Mouse (Mus musculus) intestine, embryonic 16.5 days (tissue): ENCODE data around the gene Trappc3l. TPM values are rescaled to one million over a fixed set of nuclear protein-coding genes. Genes with fewer than 3 reads are reported as not detected.
"Not testable (repeated sequence)": the region's sequence is repeated elsewhere in the genome, so short reads cannot be mapped to it uniquely, and the experiment has no call there.

Source experiments
- ATAC-seq: fragments of 200-750 bp; cut with Nextera tagmentation; 2 replicates; pipeline ENCODE4 v1.8.0; 2017; ENCODE audit warnings: moderate TSS enrichment, moderate library complexity
- H3K27ac ChIP-seq: fragments of 300-500 bp; sonication (generic); 2 replicates; pipeline ENCODE4 v1.5.1; 2014; ENCODE audit warnings: mild to moderate bottlenecking, low read length
- H3K27me3 ChIP-seq: fragments of 300-500 bp; sonication (generic); replicated peaks from 2 replicates; pipeline ENCODE4 v1.6.1; 2014; ENCODE audit warnings: low read length, control low read depth, mixed read lengths; ENCODE audit not compliant: control insufficient read depth, insufficient read depth
- H3K36me3 ChIP-seq: fragments of 300-500 bp; sonication (generic); 2 replicates; pipeline ENCODE4 v1.6.1; 2014; ENCODE audit warnings: low read length, control low read depth; ENCODE audit not compliant: control insufficient read depth, insufficient read depth
- H3K4me1 ChIP-seq: fragments of 300-500 bp; sonication (generic); 2 replicates; pipeline ENCODE4 v1.6.1; 2014; ENCODE audit warnings: low read length, control low read depth, mixed read lengths; ENCODE audit not compliant: control insufficient read depth, insufficient read depth
- H3K4me2 ChIP-seq: fragments of 300-500 bp; sonication (generic); 2 replicates; pipeline ENCODE4 v1.6.1; 2014; ENCODE audit warnings: low read depth, low read length, control low read depth
- H3K4me3 ChIP-seq: fragments of 300-500 bp; sonication (generic); 2 replicates; pipeline ENCODE4 v1.5.1; 2014; ENCODE audit warnings: mild to moderate bottlenecking, low read length
- H3K9ac ChIP-seq: fragments of 300-500 bp; sonication (generic); 2 replicates; pipeline ENCODE4 v1.6.1; 2014; ENCODE audit warnings: low read depth, low read length
- H3K9me3 ChIP-seq: fragments of 300-500 bp; sonication (generic); 2 replicates; pipeline ENCODE4 v1.6.1; 2016; ENCODE audit warnings: low read length, control low read depth; ENCODE audit not compliant: control insufficient read depth
- WGBS: fragments of 180-500 bp; shearing (Covaris S2); extraction: QIAGEN DNeasy Blood & Tissue Kit; methylation state at CpG from one replicate; pipeline ENCODE4 v1.1.7; 2014; 5-methylcytosine and 5-hydroxymethylcytosine counted together
- polyA plus RNA-seq: library from polyadenylated mRNA; unstranded; fragments of >200 nt; fragmentation: Nextera tagmentation; extraction: Ambion mirVana; gene quantifications from 2 replicates; pipeline ENCODE4 v1.2.1, GENCODE M21; 2015

The Trappc3l gene
- not detected in 2 replicates for polyA plus RNA-seq

DNA sequence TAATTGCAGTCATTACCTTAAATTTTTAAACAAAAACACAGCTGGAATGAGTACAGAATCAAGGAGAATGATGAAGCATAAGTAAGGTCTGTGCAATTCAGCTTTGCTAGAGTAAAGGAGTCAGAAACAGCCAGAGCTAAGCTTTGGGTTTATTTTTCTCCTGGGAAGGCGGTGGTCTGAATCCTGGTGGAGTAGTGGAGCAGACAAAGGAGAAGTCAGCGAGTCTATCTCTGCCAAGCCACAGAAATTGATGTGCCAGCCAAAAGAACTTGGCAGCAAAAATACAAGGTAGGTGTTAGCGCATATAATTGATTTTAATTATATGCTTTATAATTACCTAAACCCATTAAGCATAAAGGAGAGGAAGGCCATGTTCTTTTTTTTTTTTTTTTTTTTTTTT is at the start of gene Trappc3l:
Trappc3l (plus strand) TSS at position 197 of the 400 bp plus-strand sequence.
- ATAC-seq = no peak
- no peaks in the 10 kb centered on the region for H3K27me3 ChIP-seq
- no peak within 1 kb of the TSS for H3K4me3 ChIP-seq
- peaks cover 3% of the 10 kb centered on the region; the same call in 1 of the 2 replicates for H3K4me1 ChIP-seq
- no peak within 1 kb of the TSS for H3K4me2 ChIP-seq
- no peaks in the 10 kb centered on the region for H3K36me3 ChIP-seq
- H3K27ac ChIP-seq = no peak within 1 kb of the TSS
- WGBS = 73% methylated on average over 3 of the region's 3 CpGs
- no peaks in the 10 kb centered on the region for H3K9me3 ChIP-seq
- H3K9ac ChIP-seq = no peak within 1 kb of the TSS

DNA sequence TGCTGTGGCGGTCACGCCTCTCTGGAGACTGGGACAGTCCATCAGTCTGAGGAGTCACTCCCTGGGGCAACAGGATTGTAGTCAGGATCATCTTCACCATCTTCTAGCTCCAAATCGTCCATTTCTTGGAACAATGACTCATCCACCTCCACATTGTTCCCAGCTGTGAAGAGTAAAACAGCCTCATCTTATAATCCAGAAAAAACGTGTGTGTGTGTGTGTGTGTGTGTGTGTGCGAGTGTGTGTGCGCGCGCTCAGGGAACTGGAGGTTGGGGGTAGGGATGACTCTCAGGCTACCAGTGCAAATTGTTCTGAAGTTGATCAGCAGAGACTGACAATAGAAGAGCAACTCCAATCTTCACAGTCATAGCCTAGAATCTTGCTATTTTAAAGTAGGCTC is 40.7 kb upstream of the Trappc3l start:
- H3K9ac ChIP-seq, H3K27me3 ChIP-seq, H3K4me3 ChIP-seq, ATAC-seq, H3K4me2 ChIP-seq, H3K9me3 ChIP-seq, H3K4me1 ChIP-seq, H3K27ac ChIP-seq: not testable (repeated sequence)
- 90% methylated on average over 6 of the region's 8 CpGs for WGBS
- peaks cover 17% of the 10 kb centered on the region for H3K36me3 ChIP-seq

DNA sequence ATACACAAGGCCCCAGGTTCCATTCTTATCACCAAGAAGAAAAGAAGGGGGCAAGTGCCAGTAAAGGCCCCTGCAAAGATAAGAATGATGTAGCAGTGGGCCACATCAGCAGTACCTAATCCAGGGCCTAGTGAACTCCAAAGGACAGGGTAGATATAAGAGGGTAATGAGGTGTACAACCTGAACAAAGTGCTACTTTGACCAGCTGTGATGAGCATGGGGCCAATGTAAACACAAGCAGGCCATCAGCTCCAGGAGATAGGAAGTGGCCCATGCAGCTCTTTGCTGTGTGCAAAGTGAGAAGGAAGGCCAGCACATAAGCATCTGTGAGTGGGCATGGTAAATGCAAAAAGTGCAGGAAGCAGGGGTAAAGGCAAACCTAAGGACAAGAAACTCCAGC is 39.0 kb upstream of the Trappc3l start:
- peak; percentile 63; the same call in 1 of the 2 replicates for ATAC-seq
- H3K4me2 ChIP-seq = no peak overlapping the region
- no peaks in the 10 kb centered on the region for H3K4me1 ChIP-seq
- no peaks in the 10 kb centered on the region for H3K27me3 ChIP-seq
- H3K27ac ChIP-seq = no peak overlapping the region
- no peak overlapping the region for H3K4me3 ChIP-seq
- no peaks in the 10 kb centered on the region for H3K9me3 ChIP-seq
- no peak overlapping the region for H3K9ac ChIP-seq
- peaks cover 14% of the 10 kb centered on the region for H3K36me3 ChIP-seq

DNA sequence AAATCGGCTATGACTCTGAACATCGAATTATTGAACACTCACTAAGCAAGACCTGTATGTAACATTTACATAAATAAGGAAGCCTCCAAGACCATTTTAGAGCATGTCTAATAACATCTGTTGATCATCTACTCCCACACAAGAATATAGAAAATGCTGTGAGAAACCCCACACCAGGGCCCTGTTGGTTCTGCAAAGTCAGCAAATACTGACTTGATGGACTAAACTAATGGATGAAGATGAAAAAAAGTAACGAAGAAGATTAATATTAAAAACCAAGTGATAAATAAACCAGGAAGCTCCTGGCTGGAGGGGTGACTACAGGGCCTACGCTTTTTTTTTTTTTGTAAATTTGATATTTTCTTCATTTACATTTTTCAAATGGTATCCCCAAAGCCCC is 24.8 kb upstream of the Trappc3l start:
- Histone ChIP-seq H3K9me3 (no peaks in the 10 kb centered on the region), H3K27me3 (no peaks in the 10 kb centered on the region), H3K9ac (no peak overlapping the region), H3K4me3 (no peak overlapping the region), H3K4me2 (no peak overlapping the region), H3K36me3 (no peaks in the 10 kb centered on the region; the same call in 1 of the 2 replicates), H3K27ac (no peak overlapping the region), H3K4me1 (peaks cover 4% of the 10 kb centered on the region; the same call in 1 of the 2 replicates)
- WGBS = 96% methylated on average over 4 of the region's 4 CpGs
- ATAC-seq = no peak

DNA sequence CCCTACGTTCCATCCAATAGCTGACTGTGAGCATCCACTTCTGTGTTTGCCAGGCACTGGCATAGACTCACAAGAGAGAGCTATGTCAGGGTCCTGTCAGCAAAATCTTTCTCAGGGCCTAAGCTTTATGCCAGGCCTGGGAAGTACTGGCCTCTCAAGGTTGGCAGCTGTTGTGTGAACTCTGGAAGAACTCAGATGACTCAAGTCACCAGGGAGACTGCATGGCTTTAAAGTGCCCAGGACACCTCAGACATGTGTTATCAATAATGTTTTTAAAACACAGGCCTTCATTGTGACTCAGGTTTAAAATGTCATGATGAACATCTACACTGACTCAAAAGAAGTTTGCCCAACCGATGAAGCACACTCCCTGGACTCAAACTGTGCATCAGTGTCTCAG is 24.2 kb upstream of the Trappc3l start:
- Histone ChIP-seq H3K36me3 (no peaks in the 10 kb centered on the region; the same call in 1 of the 2 replicates), H3K4me3 (no peak overlapping the region), H3K4me2 (no peak overlapping the region), H3K9ac (no peak overlapping the region), H3K4me1 (peaks cover 7% of the 10 kb centered on the region), H3K9me3 (no peaks in the 10 kb centered on the region), H3K27me3 (no peaks in the 10 kb centered on the region), H3K27ac (no peak overlapping the region)
- WGBS = 89% methylated on average over 2 of the region's 2 CpGs
- ATAC-seq = no peak

DNA sequence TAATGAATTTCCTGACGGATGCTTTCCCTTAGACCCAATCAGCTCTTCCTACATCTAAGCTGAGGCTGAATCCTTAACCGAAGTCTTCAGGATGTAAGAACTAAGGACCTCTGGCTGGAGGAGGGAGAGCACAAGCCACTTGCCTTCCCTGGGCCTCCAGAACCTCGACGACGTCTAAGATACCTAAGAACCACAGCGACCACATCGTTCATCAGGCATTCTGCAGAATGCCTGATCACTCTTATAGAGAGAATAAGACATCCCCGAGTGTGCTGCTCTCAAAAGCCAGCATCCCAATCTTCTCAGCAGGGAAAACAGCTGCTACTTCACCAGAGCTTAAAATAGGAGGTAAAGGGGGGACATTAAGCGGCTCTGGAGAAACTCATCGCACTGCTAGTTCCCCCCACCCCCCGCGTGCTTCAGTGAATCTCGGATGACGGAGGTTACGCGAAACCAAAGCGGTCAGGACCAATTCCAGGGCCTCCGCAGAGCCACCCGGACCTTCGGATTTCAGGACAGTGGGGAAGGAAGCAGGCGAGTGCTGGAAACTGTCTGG is 18.6 kb upstream of the Trappc3l start:
- peak overlapping the region; percentile 74 for H3K4me2 ChIP-seq
- ATAC-seq = no peak
- WGBS = under 1% methylated on average over 21 of the region's 21 CpGs
- H3K9ac ChIP-seq = peak overlapping the region; percentile 87
- peak overlapping the region; percentile 76 for H3K4me3 ChIP-seq
- H3K27ac ChIP-seq = peak overlapping the region; percentile 94
- peaks cover 13% of the 10 kb centered on the region for H3K4me1 ChIP-seq
- no peaks in the 10 kb centered on the region for H3K36me3 ChIP-seq
- no peaks in the 10 kb centered on the region for H3K9me3 ChIP-seq
- H3K27me3 ChIP-seq = no peaks in the 10 kb centered on the region

DNA sequence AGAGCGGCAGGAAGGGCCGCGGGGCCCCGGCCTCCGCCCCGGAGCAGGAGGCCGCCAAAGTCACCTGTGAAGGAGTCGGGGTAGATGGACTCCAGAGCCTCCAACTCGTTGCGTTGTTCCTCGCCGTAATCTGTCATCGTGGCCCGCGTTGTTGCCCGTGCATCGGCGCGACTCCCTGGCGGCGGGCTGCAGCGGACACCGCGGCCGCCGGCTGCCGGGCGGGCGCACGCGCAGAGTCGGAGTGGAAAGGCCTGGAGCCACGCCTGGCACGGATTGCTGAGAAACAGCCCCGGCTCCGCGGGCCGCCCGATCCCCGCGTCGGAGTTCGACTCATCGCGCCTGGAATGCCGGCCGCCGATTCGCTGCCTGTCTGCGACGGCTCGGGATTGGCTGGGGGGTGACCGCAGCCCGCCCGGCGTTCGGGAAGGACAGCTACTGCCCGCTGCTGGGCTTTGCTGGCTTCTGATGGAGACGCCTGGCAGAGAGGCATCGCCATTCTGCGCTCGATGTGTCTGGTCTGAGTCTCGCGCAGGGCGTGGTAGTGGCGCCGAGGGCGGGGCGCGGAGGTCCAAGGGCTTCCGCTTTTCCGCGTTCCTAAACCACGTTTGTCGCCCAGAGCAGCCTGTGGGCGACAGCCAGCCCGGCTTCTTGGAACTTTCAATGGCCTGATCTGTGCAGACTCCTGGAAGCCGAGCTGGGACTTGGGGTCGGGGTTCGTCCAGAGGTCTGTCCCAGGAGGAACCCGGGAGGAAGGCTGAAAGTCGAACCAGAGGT is 17.9 kb upstream of the Trappc3l start, which contains the start of gene Rwdd1:
Rwdd1 (minus strand) TSS at position 323 of the 774 bp plus-strand sequence.
- Histone ChIP-seq H3K4me2 (peak within 1 kb of the TSS; percentile 74), H3K36me3 (no peaks in the 10 kb centered on the region), H3K27ac (peak within 1 kb of the TSS; percentile 94), H3K4me1 (peaks cover 13% of the 10 kb centered on the region), H3K9ac (peak within 1 kb of the TSS; percentile 87), H3K9me3 (no peaks in the 10 kb centered on the region), H3K4me3 (peak within 1 kb of the TSS; percentile 76), H3K27me3 (no peaks in the 10 kb centered on the region)
- peak; percentile 100 for ATAC-seq
- WGBS = under 1% methylated on average over 82 of the region's 82 CpGs

DNA sequence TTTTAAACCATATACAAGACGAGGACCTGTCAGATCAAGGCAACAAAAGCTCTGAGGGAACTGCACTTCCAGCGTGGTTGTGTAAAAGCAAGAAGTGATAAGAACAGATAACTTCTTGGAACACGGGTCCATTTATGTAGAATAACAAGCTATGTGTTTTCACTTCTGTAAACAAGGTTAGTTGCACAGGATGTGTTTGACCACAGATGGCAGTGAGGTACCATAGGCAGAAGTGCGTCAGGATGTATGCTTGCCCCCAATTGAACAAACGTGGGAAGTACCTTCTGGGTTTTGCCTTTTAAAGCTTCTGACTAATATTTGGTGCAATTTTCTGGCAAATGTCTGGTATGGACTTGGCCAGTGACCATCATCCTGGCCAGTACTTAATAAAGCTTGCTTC is 7.1 kb upstream of the Trappc3l start:
- H3K36me3 ChIP-seq = no peaks in the 10 kb centered on the region
- H3K4me2 ChIP-seq = no peak overlapping the region
- H3K4me1 ChIP-seq = peaks cover 3% of the 10 kb centered on the region; the same call in 1 of the 2 replicates
- WGBS = 56% methylated on average over 5 of the region's 5 CpGs
- H3K4me3 ChIP-seq = no peak overlapping the region
- no peaks in the 10 kb centered on the region for H3K27me3 ChIP-seq
- no peak overlapping the region for H3K9ac ChIP-seq
- no peak overlapping the region for H3K27ac ChIP-seq
- no peaks in the 10 kb centered on the region for H3K9me3 ChIP-seq
- ATAC-seq = no peak

DNA sequence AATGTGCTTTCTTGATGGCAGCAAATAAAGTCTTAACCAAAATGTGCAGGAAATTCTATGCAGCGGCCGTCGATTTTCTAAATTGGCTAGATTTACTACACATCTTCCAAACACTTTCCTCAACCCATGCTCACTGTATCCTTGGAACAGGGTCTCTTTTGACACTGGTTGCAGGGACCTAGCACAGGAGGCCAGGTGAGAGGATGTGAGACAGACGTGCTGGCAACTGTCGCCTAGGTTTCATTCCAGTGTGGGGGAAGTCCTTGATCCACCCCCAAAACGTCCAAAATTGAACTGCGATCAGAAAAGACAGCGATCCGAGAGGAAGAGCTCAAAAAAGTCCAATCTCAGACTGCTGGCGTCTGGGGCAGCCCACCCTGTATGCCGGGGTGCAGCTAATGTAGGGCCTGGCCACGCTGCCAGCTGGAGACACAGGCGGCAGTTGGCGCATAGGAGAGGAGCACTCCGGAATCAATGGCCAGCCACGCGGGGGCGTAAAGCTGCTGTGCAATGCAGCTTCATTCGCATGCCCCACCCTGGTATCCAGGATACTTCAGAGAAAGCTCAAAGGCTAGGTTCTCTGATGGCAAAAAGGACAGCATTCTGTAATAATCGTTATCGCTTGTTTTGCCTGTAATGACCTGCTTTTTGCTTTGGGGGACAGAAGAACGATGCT is 3.6 kb upstream of the Trappc3l start:
- Histone ChIP-seq H3K4me2 (peak overlapping the region; percentile 48), H3K9me3 (no peaks in the 10 kb centered on the region), H3K27me3 (no peaks in the 10 kb centered on the region), H3K4me1 (peaks cover 3% of the 10 kb centered on the region; the same call in 1 of the 2 replicates), H3K36me3 (no peaks in the 10 kb centered on the region), H3K9ac (peak overlapping the region; percentile 60), H3K4me3 (peak overlapping the region; percentile 22; the same call in 1 of the 2 replicates), H3K27ac (no peak overlapping the region)
- 17% methylated on average over 22 of the region's 22 CpGs for WGBS
- peak; percentile 93 for ATAC-seq
